Mouse (Mus musculus): ENCODE measurements around the gene Fars2. TPM values are rescaled to one million over a fixed set of nuclear protein-coding genes. Genes with fewer than 3 reads are reported as not detected.
A peak's percentile ranks its signal among the peaks of the same experiment; 100 is the strongest.

Fars2 gene
- polyA plus RNA-seq, 1 experiment from 2014 or later: 23.5 TPM

DNA sequence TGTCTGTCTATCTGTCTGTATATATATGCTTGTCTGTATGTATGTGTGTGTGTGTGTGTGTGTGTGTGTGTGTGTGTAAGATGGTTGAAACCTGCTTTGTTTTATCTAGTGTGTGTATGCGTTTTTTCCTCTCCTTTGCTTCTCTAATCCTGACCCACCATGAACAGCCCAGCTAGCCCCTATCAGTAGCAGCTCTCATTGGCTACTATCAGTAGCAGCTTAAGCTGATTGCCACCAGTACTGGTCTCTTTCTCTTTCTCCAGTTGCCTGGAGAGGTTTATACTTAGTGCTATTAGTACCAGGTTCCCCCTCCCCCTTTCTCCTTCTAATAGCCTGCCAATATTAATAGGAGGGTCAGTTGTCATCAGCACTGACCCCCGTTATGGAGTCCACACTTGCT lies 144.1 kb downstream of the Fars2 start:
- WGBS: 84% methylated on average over 2 of the region's 2 CpGs
- no peaks in the 10 kb centered on the region for H3K4me1 ChIP-seq
- H3K9me3 ChIP-seq: no peaks in the 10 kb centered on the region
- H3K36me3 ChIP-seq (replicated peaks): peaks cover 7% of the 10 kb centered on the region
- H3K27ac ChIP-seq (replicated peaks): no peak overlapping the region
- no peak for DNase-seq (ENCODE audit: low spot score)
- H3K27me3 ChIP-seq (replicated peaks; ENCODE audit: low read depth, poor library complexity, severe bottlenecking): no peaks in the 10 kb centered on the region
- no peak overlapping the region for H3K4me3 ChIP-seq

DNA sequence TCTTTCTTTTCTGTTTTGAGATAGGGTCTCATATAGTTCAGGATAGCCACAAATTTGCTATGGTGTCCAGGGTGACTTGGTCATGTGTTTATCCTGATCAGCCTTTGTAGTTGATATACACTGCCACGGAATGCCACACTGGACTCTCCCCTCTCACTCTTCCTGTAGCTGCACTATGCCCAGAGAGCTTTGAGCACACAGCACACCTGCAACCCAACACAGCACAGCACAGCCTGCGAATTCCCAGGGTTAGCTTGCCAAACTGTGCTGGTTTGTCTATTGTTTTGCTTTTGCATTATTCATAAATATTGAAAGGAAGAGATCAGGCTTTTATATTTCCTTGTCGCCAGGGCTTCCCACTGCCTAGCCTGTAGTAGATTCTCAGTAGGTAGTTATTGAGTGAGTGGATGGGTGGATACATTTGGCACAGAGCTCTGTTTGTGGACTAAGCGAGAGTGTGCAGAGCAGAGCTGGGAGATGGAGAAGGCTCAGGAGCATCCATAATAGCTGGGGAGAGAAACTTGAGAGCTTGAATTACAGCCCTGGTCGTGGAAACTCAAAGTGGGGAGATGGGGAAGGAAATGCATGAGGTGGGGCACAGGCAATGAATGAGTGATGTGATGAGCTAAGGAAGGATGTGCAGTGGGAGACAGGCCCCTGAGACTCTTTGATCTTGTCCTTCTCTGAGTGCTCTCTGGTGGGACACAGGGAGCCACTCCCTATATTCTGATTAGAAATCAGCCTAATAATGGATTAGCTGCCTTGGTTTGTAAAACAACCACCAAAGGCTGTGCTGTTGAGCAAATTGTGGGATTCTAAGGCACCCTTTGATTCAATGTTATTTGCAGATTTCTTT lies 146.3 kb downstream of the Fars2 start:
- no peak for DNase-seq (ENCODE audit: low spot score)
- Histone ChIP-seq H3K9me3 (no peaks in the 10 kb centered on the region), H3K4me3 (no peak overlapping the region), H3K27ac (replicated peaks) (no peak overlapping the region), H3K4me1 (no peaks in the 10 kb centered on the region), H3K36me3 (replicated peaks) (peaks cover 7% of the 10 kb centered on the region), H3K27me3 (replicated peaks; ENCODE audit: low read depth, poor library complexity, severe bottlenecking) (no peaks in the 10 kb centered on the region)
- 73% methylated on average over 5 of the region's 5 CpGs for WGBS

DNA sequence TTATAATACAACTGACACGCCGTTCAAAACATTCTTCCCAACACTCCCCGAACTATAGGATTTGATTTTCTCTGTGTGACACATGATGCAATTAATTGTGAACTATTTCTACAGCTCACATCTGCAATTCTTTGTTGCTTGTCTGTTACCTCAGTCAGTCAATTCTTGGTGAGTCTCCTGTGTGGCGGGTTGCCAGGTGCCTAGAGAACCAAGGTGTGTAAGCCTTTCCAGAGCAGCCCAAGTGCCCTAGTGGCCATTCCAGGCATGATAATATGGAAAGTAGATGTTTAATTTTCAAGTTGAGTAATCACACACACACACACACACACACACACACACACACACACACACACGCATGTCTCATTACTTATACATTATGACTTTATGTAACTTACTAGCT lies 147.2 kb downstream of the Fars2 start:
- H3K4me1 ChIP-seq: no peaks in the 10 kb centered on the region
- peaks cover 7% of the 10 kb centered on the region for H3K36me3 ChIP-seq (replicated peaks)
- 91% methylated on average over 5 of the region's 5 CpGs for WGBS
- H3K9me3 ChIP-seq: no peaks in the 10 kb centered on the region
- H3K27ac ChIP-seq (replicated peaks): no peak overlapping the region
- no peaks in the 10 kb centered on the region for H3K27me3 ChIP-seq (replicated peaks; ENCODE audit: low read depth, poor library complexity, severe bottlenecking)
- DNase-seq (ENCODE audit: low spot score): no peak
- H3K4me3 ChIP-seq: no peak overlapping the region

DNA sequence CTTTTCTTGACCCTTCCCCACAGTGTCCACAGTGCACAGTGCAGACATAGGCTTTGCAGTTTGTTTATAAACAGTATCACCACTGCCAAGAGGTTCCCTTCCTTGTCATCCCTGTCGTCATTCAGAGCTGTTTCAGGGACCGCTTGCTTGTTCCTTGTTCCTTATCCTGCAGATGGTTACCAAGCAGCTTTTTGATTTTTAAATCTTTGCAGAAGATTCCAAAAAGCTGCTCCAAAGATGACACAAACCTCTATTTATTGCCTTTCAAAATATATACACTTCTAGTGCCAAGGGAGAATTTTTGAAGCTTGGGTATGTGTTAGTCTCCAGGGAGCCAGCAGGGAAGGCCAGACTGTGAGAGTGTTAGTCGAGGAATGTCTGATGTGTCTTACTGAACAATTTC lies 148.1 kb downstream of the Fars2 start:
- no peaks in the 10 kb centered on the region for H3K27me3 ChIP-seq (replicated peaks; ENCODE audit: low read depth, poor library complexity, severe bottlenecking)
- H3K9me3 ChIP-seq: no peaks in the 10 kb centered on the region
- H3K36me3 ChIP-seq (replicated peaks): no peaks in the 10 kb centered on the region
- no peak overlapping the region for H3K27ac ChIP-seq (replicated peaks)
- 77% methylated on average over 3 of the region's 3 CpGs for WGBS
- no peak overlapping the region for H3K4me3 ChIP-seq
- no peak for DNase-seq (ENCODE audit: low spot score)
- no peaks in the 10 kb centered on the region for H3K4me1 ChIP-seq

DNA sequence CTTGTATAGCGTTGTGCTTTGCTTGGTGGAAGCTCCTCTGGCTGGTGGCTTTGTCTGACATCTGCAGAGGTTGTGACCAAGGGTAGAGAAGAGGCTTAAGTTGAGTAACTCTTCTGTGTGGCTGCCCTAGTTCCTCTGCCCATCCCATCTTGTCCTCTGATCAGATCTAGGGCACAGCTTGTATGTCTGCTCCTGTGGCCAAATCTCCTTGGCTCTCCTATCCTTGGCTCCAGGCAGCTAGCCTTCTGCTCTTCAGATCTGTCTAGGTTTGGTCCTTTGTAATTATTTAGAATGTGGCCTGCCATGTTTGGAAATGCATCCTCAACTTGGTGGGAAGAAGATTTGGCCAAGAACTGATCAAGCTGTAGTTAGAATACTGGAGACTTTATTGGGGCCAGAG lies 150.2 kb downstream of the Fars2 start:
- DNase-seq (ENCODE audit: low spot score): no peak
- Histone ChIP-seq H3K9me3 (no peaks in the 10 kb centered on the region), H3K4me1 (no peaks in the 10 kb centered on the region), H3K27ac (replicated peaks) (no peak overlapping the region), H3K36me3 (replicated peaks) (no peaks in the 10 kb centered on the region), H3K4me3 (no peak overlapping the region), H3K27me3 (replicated peaks; ENCODE audit: low read depth, poor library complexity, severe bottlenecking) (no peaks in the 10 kb centered on the region)
- 95% methylated on average over 1 of the region's 1 CpGs for WGBS

DNA sequence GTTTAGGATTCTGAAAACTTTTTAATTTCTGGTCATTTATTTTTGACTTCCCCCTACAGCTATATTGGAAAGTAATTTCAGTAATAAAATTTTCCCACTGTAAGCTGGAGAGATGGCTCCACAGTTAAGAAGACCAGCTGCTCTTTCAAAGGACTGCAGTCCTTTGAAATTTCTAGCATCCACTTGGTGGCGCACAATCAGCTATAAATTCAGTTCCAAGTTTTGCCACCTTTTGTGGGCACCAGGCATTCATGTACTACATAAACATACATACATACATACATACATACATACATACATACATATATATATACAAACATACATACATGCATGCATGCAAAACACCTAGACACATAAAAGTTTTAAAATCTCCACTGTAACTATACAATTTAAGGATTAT lies 153.7 kb downstream of the Fars2 start:
- H3K4me1 ChIP-seq: no peaks in the 10 kb centered on the region
- DNase-seq (ENCODE audit: low spot score): no peak
- no peaks in the 10 kb centered on the region for H3K27me3 ChIP-seq (replicated peaks; ENCODE audit: low read depth, poor library complexity, severe bottlenecking)
- H3K9me3 ChIP-seq: no peaks in the 10 kb centered on the region
- WGBS: 88% methylated on average over 1 of the region's 1 CpGs
- no peaks in the 10 kb centered on the region for H3K36me3 ChIP-seq (replicated peaks)
- no peak overlapping the region for H3K4me3 ChIP-seq
- no peak overlapping the region for H3K27ac ChIP-seq (replicated peaks)

DNA sequence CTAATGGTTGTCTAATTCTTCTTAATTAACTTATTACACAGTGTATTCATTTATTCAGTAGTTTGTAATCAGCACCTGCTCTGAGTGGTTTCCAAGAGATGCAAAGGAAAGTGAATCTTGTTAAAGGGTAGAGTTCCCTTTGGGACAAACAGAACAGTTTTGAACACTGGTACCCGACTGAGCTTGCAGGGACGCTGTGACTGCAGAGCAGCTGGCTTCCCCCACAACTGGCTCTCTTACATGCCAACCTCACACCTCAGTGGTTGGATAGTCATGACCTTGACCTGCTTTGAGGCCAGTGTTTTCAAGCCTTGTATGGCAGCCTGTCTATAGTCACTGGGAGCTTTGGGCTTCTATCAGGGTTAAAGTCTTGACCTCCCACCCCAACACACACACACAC lies 156.3 kb downstream of the Fars2 start:
- H3K9me3 ChIP-seq: no peaks in the 10 kb centered on the region
- H3K36me3 ChIP-seq (replicated peaks): no peaks in the 10 kb centered on the region
- H3K27ac ChIP-seq (replicated peaks): no peak overlapping the region
- H3K4me1 ChIP-seq: no peaks in the 10 kb centered on the region
- no peak for DNase-seq (ENCODE audit: low spot score)
- WGBS: 81% methylated on average over 2 of the region's 2 CpGs
- H3K4me3 ChIP-seq: no peak overlapping the region
- H3K27me3 ChIP-seq (replicated peaks; ENCODE audit: low read depth, poor library complexity, severe bottlenecking): no peaks in the 10 kb centered on the region

DNA sequence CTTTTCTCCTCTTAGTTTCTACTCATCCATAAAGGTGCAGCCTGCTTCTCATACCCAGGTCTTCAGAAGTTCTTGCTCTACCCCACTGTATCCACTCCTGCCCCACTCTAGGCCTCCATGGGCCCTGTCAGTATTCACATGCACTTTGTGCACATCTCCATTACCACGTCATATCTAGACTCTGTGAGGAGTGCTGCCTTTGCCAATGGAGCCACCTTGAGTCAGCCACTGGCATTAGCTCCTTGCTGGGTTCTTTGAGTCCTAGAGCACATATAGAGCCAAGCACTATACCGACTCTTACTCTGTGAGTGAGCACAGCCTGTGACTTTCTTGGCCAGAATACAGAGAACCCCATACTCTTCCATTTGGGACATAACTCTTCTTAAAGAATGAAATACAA lies 159.0 kb downstream of the Fars2 start:
- no peak overlapping the region for H3K27ac ChIP-seq (replicated peaks)
- H3K4me3 ChIP-seq: no peak overlapping the region
- 88% methylated on average over 2 of the region's 2 CpGs for WGBS
- peaks cover 13% of the 10 kb centered on the region; the same call in 1 of the 2 replicates for H3K27me3 ChIP-seq (replicated peaks; ENCODE audit: low read depth, poor library complexity, severe bottlenecking)
- H3K4me1 ChIP-seq: no peaks in the 10 kb centered on the region
- no peaks in the 10 kb centered on the region for H3K9me3 ChIP-seq
- H3K36me3 ChIP-seq (replicated peaks): no peaks in the 10 kb centered on the region
- no peak for DNase-seq (ENCODE audit: low spot score)

DNA sequence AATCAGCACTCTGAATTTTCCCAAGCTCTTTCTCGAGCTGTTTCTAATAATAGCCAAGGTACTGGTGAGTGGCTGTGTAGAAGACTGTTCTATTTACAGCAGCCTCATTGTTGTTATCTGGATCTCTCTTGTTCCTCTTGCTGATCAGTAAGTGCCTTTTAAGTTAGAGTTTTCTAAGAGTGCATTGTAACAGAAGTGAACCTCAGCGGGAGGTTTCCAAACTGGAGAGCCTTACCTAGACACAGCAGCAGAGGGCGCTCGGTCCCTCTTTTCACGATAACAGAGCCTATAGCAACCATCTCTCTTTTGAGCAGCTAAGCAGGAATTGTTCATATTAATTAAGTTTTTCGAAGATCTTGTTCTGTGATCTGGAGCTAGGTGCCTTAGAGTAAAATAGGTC lies 164.8 kb downstream of the Fars2 start:
- DNase-seq (ENCODE audit: low spot score): peak; percentile 79
- Histone ChIP-seq H3K9me3 (no peaks in the 10 kb centered on the region), H3K36me3 (replicated peaks) (no peaks in the 10 kb centered on the region), H3K4me1 (peaks cover 17% of the 10 kb centered on the region), H3K4me3 (no peak overlapping the region), H3K27ac (replicated peaks) (no peak overlapping the region), H3K27me3 (replicated peaks; ENCODE audit: low read depth, poor library complexity, severe bottlenecking) (peaks cover 44% of the 10 kb centered on the region)
- WGBS: 6% methylated on average over 6 of the region's 6 CpGs

DNA sequence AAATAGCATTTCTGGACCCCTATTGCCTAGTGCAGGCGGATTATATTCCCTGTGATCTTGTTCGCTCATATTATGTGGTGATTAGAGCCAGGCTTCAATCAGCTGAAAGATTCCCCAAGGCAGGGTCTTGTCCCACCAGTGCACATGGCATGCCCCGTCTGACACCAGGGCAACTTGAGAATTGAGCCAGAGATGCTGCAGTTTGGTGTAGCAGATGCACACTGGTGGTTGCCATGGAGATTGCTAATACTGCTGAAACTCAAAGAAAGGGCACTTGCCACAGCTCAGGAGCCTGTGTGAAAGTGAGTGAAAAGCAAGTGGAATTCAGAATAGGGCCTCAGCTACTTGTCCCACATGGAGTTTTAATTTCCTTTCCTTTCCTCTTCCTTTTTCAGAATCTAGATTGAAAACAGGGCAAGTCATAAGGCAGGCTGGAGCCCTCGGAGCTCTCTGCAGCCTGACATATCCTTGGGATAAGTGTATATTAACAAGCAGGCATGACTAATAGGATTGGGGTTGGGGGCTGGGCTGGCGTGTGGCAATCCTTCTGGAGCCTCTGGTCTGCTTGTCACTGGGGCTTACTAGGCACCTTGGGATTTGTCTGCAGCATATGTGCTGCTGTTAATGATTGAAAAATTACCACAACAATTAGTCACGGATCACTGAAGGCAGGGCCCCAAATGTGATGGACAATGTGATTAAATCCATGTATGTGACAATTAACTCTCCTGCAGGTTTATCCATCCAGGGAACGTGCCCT lies 165.8 kb downstream of the Fars2 start:
- 0 out of 2 replicates have a peak overlapping the region, but pooled peaks have one; percentile 8 for H3K4me3 ChIP-seq
- H3K27ac ChIP-seq (replicated peaks): peak overlapping the region; percentile 40
- no peaks in the 10 kb centered on the region for H3K9me3 ChIP-seq
- peaks cover 17% of the 10 kb centered on the region for H3K4me1 ChIP-seq
- peaks cover 49% of the 10 kb centered on the region for H3K27me3 ChIP-seq (replicated peaks; ENCODE audit: low read depth, poor library complexity, severe bottlenecking)
- WGBS: 15% methylated on average over 7 of the region's 7 CpGs
- DNase-seq (ENCODE audit: low spot score): peak; percentile 70
- no peaks in the 10 kb centered on the region for H3K36me3 ChIP-seq (replicated peaks)

DNA sequence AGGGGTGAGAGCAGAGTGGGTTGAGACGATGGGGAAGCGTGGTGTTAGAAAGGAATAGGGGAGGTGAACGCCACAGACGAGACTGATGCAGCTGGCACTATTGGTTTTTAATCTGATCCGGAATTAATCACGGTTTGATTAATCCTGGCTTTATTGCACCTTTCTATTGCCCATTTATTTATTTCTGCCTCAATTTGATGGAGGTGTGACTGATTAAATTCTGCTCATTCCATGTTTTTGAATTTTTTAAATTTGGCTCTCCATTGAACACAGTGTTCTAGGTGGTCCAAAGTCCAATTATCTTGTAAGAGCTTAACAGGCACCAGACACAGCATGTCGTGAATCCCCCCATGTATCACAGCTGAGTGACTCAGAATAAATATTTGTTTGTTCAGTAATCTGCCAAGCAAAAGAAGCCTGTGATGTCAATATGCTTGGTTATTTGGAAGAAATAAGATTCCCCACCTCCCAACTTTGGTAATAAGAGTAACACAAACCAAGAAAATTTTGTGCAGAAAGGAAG lies 166.4 kb downstream of the Fars2 start:
- 26% methylated on average over 7 of the region's 7 CpGs for WGBS

DNA sequence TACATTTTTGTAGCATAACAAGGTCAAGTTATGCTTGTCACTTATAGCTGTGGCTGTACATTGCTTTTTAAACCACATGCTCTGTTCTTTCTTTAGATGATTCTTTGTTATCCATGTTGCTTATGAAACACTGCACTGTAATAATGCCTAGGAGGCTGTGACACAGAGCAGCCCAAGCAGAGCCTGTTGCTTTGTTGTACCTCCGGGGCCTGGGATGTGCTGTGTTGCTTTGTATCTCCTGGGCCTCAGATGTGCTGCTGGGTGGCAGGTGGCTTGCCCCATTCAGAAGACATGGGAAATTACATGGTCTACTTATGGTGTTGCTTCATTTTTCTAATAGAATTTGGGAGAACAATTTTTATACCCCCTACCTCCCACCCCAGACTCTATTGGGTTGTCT lies 166.9 kb downstream of the Fars2 start:
- Histone ChIP-seq H3K36me3 (replicated peaks) (no peaks in the 10 kb centered on the region), H3K4me3 (no peak overlapping the region), H3K4me1 (peaks cover 17% of the 10 kb centered on the region), H3K27ac (replicated peaks) (no peak overlapping the region), H3K27me3 (replicated peaks; ENCODE audit: low read depth, poor library complexity, severe bottlenecking) (peaks cover 51% of the 10 kb centered on the region), H3K9me3 (no peaks in the 10 kb centered on the region)
- no peak for DNase-seq (ENCODE audit: low spot score)
- WGBS: 66% methylated on average over 1 of the region's 1 CpGs

More for the DNA sequence above, 166.4 kb downstream of the Fars2 start:
- Histone ChIP-seq H3K4me1 (peaks cover 17% of the 10 kb centered on the region), H3K27me3 (replicated peaks; ENCODE audit: low read depth, poor library complexity, severe bottlenecking) (peaks cover 51% of the 10 kb centered on the region), H3K4me3 (no peak overlapping the region), H3K27ac (replicated peaks) (0 out of 2 replicates have a peak overlapping the region, but pooled peaks have one; percentile 40), H3K9me3 (no peaks in the 10 kb centered on the region), H3K36me3 (replicated peaks) (no peaks in the 10 kb centered on the region)
- DNase-seq (ENCODE audit: low spot score): no peak
